Mouse (Mus musculus) CH12.LX (cell line): ENCODE measurements around the gene Hecw1.

Experiments used
- CHD1 ChIP-seq: IDR thresholded peaks from 2 replicates; pipeline ENCODE4 v1.6.1; 2012; ENCODE audit warnings: low read depth, low read length, improper control_type of control experiment, inconsistent platforms
- CTCF ChIP-seq, 2 experiments: IDR thresholded peaks in 1 of 2; conservative IDR thresholded peaks in 1 of 2; 2 replicates each; pipeline ENCODE4 v1.5.1; 2011 to 2012; ENCODE audit warnings: low read depth in 2 of 2, low read length in 2 of 2, improper control_type of control experiment in 1 of 2, inconsistent platforms in 1 of 2, mild to moderate bottlenecking in 1 of 2, moderate library complexity in 1 of 2
- E2F4 ChIP-seq: IDR thresholded peaks from 2 replicates; pipeline ENCODE4 v1.6.1; 2011; ENCODE audit warnings: low read depth, low read length, improper control_type of control experiment; ENCODE audit not compliant: insufficient replicate concordance
- EP300 ChIP-seq: IDR thresholded peaks from 2 replicates; pipeline ENCODE4 v1.6.1; 2011; ENCODE audit warnings: low read length, improper control_type of control experiment
- HCFC1 ChIP-seq: IDR thresholded peaks from 2 replicates; pipeline ENCODE4 v1.6.1; 2012; ENCODE audit warnings: low read depth, mild to moderate bottlenecking, inconsistent platforms, low read length, improper control_type of control experiment
- MEF2A ChIP-seq: IDR thresholded peaks from 2 replicates; pipeline ENCODE4 v1.6.1; 2014; ENCODE audit warnings: low read depth, mild to moderate bottlenecking, inconsistent platforms, low read length, improper control_type of control experiment, borderline replicate concordance
- NRF1 ChIP-seq: IDR thresholded peaks from 2 replicates; pipeline ENCODE4 v1.6.1; 2014; ENCODE audit warnings: low read depth, mild to moderate bottlenecking, inconsistent platforms, low read length, improper control_type of control experiment, moderate library complexity
- POLR2A ChIP-seq: IDR thresholded peaks from 2 replicates; pipeline ENCODE4 v1.6.1; 2011; ENCODE audit warnings: low read depth, mild to moderate bottlenecking, improper control_type of control experiment, low read length
- SMC3 ChIP-seq: IDR thresholded peaks from 2 replicates; pipeline ENCODE4 v1.6.1; 2011; ENCODE audit warnings: low read depth, low read length, improper control_type of control experiment
- TBP ChIP-seq: conservative IDR thresholded peaks from 2 replicates; pipeline ENCODE4 v1.6.1; 2011; ENCODE audit warnings: low read depth, low read length, improper control_type of control experiment
- USF2 ChIP-seq: conservative IDR thresholded peaks from 2 replicates; pipeline ENCODE4 v1.6.1; 2011; ENCODE audit warnings: low read depth, low read length, improper control_type of control experiment

DNA sequence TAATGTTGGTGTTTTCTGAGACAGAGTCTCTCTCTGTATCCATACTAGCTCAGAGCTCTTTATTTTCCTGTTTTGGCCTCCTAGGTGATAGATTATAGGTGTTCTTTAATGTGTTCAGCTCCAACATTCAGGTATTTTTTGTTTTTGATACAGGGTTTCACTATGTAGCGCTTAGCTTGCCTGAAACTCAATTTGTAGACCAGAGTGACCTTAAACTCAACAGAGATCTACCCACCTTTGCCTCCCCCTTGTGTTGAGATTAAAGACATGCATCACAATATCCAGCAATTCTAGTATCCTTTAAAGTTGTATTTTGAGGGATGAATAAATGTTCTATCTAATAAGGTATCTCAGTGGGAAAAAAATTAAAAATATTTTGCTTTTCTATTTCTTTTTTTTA lies 345.0 kb downstream of the Hecw1 start:
- TF ChIP-seq CHD1 (no peak), EP300 (no peak), CTCF (conservative IDR thresholded peaks at IDR 0.05 in 1 of 2, IDR thresholded peaks at IDR 0.05 in 1 of 2; ENCODE audit: low read depth in 2 of 2, low read length in 2 of 2) (peak in 1 of 2 experiments; percentile 48; a peak in 2 of 4 replicates), E2F4 (no peak), TBP (no peak), HCFC1 (no peak), POLR2A (no peak), SMC3 (peak; percentile 41), NRF1 (no peak), MEF2A (no peak), USF2 (no peak)
